Mouse (Mus musculus) embryonic facial prominence, embryonic 13.5 days (tissue): ENCODE measurements around the gene Gpr37l1. TPM values are rescaled to one million over a fixed set of nuclear protein-coding genes. Genes with fewer than 3 reads are reported as not detected.

ENCODE experiments used
- ATAC-seq: fragments of 200-750 bp; cut with Nextera tagmentation; 2 replicates; pipeline ENCODE4 v1.8.0; 2017; ENCODE audit warnings: low read depth; ENCODE audit not compliant: insufficient number of reproducible peaks, insufficient read depth, low FRiP score, low TSS enrichment
- H3K27ac ChIP-seq: fragments of 300-500 bp; sonication (generic); 2 replicates; pipeline ENCODE4 v1.5.1; 2015; ENCODE audit warnings: moderate library complexity, mild to moderate bottlenecking, inconsistent platforms
- H3K27me3 ChIP-seq: fragments of 300-500 bp; sonication (generic); 2 replicates; pipeline ENCODE4 v1.6.1; 2015; ENCODE audit warnings: mild to moderate bottlenecking, inconsistent platforms
- H3K36me3 ChIP-seq: fragments of 300-500 bp; sonication (generic); 2 replicates; pipeline ENCODE4 v1.6.1; 2015; ENCODE audit warnings: mild to moderate bottlenecking, inconsistent platforms
- H3K4me1 ChIP-seq: fragments of 300-500 bp; sonication (generic); 2 replicates; pipeline ENCODE4 v1.6.1; 2015; ENCODE audit warnings: inconsistent platforms
- H3K4me2 ChIP-seq: fragments of 300-500 bp; sonication (generic); 2 replicates; pipeline ENCODE4 v1.6.1; 2015; ENCODE audit warnings: moderate library complexity, mild to moderate bottlenecking, inconsistent platforms
- H3K4me3 ChIP-seq: fragments of 300-500 bp; sonication (generic); 2 replicates; pipeline ENCODE4 v1.5.1; 2015; ENCODE audit warnings: mild to moderate bottlenecking, inconsistent platforms
- H3K9ac ChIP-seq: fragments of 300-500 bp; sonication (generic); 2 replicates; pipeline ENCODE4 v1.6.1; 2015; ENCODE audit warnings: mild to moderate bottlenecking, inconsistent platforms
- H3K9me3 ChIP-seq: fragments of 300-500 bp; sonication (generic); 2 replicates; pipeline ENCODE4 v1.6.1; 2016; ENCODE audit warnings: inconsistent platforms
- WGBS: fragments of 180-500 bp; shearing (Covaris S2); methylation state at CpG from one replicate; pipeline ENCODE4 v1.1.7; 2015; ENCODE audit warnings: mixed read lengths; 5-methylcytosine and 5-hydroxymethylcytosine counted together
- polyA plus RNA-seq: library from polyadenylated mRNA; unstranded; fragments of >200 nt; fragmentation: Nextera tagmentation; extraction: Ambion mirVana; gene quantifications from 2 replicates; pipeline ENCODE4 v1.2.1, GENCODE M21; 2015

The Gpr37l1 gene
- not detected in 2 replicates for polyA plus RNA-seq

- 0 out of 2 replicates have a peak, but pooled peaks cover 3% of the 10 kb centered on the region for H3K4me1 ChIP-seq
- H3K27me3 ChIP-seq: no peaks in the 10 kb centered on the region
- H3K4me2 ChIP-seq: no peak within 1 kb of the TSS
- ATAC-seq: no peak
- H3K27ac ChIP-seq: no peak within 1 kb of the TSS
- no peaks in the 10 kb centered on the region for H3K9me3 ChIP-seq
- H3K36me3 ChIP-seq: no peaks in the 10 kb centered on the region
- no peak within 1 kb of the TSS for H3K9ac ChIP-seq
- 58% methylated on average over 11 of the region's 11 CpGs for WGBS
- H3K4me3 ChIP-seq: no peak within 1 kb of the TSS
Measured at GRCm38 (mm10) chr1:135167435-135167834, at the start of gene Gpr37l1. Gene Gpr37l1 (minus strand): TSS chr1:135167681.

DNA sequence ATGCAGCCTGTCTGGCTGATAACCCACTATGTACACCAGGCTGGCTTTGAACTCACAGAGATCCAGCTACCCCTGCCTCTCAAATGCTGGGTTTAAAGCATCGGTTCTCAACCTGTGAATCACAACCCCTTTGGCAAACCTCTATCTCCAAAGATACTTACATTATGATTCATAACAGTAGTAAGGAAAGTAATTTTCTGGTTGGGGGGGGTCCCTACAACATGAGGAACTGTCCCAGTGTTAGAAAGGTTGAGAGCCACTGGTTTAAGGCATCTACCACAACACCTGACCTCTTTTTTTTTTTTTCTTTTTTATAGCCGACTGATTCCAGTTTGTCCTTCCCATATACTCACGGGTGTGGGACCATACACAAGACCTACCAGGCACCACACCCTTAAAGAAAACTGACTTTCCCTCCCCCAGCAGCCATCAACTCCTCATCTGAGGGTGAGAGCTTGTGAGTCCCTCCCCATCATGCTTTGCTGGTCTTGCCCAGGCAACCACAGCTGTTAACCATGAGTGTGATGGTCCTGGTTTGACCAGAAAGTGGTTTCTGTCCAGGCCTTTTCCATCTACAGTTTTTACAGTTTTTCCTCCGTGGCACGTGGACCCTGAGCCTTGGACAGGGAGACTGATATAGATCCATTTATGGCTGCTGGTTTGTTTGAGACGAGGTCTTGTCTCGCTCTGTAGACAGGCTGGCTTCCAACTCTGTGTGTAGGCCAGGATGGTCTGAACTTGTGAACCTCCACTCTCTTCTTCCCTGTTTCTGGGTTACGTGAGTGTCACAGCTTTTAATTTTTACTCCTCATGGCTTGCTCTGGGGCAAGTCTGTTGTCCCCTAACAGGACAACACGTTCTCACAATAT lies 46.5 kb upstream of the Gpr37l1 start:
- no peak overlapping the region for H3K27ac ChIP-seq
- ATAC-seq: no peak
- H3K9me3 ChIP-seq: no peaks in the 10 kb centered on the region
- H3K4me2 ChIP-seq: no peak overlapping the region
- 89% methylated on average over 9 of the region's 9 CpGs for WGBS
- H3K4me1 ChIP-seq: peaks cover 7% of the 10 kb centered on the region
- H3K9ac ChIP-seq: no peak overlapping the region
- no peaks in the 10 kb centered on the region for H3K36me3 ChIP-seq
- no peak overlapping the region for H3K4me3 ChIP-seq
- no peaks in the 10 kb centered on the region for H3K27me3 ChIP-seq

DNA sequence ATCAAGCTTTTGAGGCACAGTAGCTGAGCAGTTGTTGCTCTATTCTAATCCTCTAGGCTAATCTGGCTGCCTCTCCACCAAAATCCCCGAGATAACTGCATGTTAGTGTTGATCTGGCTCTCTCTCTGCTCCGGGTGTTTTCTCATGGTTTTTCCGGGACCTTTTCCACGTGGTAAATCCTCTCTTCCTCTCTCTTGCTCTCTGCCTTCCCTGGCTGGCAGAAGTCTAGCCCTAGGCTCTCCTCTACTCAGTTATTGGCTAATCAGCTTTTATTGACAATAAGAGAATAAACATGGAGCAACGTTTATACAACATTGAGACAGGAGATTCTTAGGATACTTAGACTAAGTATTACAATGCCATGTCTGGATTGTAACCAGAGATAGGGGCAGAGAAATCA lies 42.9 kb upstream of the Gpr37l1 start:
- Histone ChIP-seq H3K36me3 (no peaks in the 10 kb centered on the region), H3K4me3 (no peak overlapping the region), H3K4me2 (no peak overlapping the region), H3K9me3 (no peaks in the 10 kb centered on the region), H3K4me1 (no peaks in the 10 kb centered on the region), H3K27ac (no peak overlapping the region), H3K27me3 (no peaks in the 10 kb centered on the region), H3K9ac (no peak overlapping the region)
- ATAC-seq: no peak
- WGBS: 53% methylated on average over 5 of the region's 5 CpGs

DNA sequence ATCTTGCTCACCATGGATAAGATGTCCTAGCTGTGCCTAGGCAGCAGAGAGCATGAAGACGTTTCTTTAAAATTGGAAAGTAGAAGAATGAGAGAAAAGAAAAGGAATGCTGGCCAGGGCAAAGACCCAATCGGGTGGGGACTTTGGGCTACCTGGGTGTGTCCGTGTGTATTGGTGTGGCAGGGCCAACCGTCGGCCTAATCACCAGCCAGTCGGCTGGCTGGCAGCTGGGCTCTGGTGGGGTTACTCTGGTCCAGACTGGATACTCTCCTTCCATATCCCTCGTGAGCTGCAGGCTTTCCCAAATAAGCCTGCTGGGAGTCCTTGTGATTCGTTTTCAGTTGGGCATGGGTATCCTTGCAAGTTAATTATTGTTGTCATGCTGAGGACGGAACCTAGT lies 41.2 kb upstream of the Gpr37l1 start:
- Histone ChIP-seq H3K9ac (no peak overlapping the region), H3K4me1 (peaks cover 5% of the 10 kb centered on the region), H3K9me3 (no peaks in the 10 kb centered on the region), H3K4me2 (no peak overlapping the region), H3K36me3 (no peaks in the 10 kb centered on the region), H3K27me3 (no peaks in the 10 kb centered on the region), H3K4me3 (no peak overlapping the region), H3K27ac (no peak overlapping the region)
- ATAC-seq: no peak
- WGBS: 76% methylated on average over 9 of the region's 9 CpGs

DNA sequence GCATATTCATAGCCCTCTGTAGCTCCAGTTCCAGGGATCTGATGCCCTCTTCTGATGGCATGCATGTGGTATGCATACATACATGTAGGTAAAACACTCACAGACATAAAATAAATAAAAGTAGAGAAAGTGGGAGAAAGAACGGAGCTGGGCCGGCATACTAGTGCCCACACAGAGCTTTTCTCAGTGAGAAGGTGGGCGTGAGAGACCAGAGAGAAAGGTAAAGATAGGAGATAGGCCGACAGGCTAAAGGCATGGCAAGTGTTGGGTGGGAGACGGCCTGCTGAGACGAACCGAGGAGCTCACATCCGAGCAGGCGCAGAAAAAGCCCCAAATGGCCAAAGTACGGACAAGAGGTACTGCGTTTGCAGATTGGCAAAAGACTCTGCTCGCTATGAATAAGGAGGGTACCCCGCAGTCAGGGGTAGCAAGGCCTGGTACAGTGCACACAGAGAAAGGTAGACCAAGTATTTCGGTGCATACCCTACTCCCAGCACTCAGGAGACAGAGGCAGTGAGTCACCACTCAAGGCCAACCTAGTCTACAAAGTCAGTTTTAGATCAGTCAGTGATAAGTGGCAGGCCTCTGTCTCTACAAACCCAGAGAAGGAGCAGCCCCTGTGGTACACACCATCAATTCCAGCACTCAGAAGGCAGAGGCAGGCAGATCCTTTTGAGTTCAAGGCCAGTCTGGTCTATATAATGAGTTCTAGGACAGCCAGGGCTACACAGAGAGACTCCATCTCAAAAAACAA lies 39.3 kb upstream of the Gpr37l1 start:
- H3K27me3 ChIP-seq: no peaks in the 10 kb centered on the region
- H3K9ac ChIP-seq: no peak overlapping the region
- WGBS: 92% methylated on average over 14 of the region's 14 CpGs
- no peak overlapping the region for H3K4me3 ChIP-seq
- H3K9me3 ChIP-seq: no peaks in the 10 kb centered on the region
- H3K27ac ChIP-seq: no peak overlapping the region
- H3K36me3 ChIP-seq: no peaks in the 10 kb centered on the region
- ATAC-seq: no peak
- no peak overlapping the region for H3K4me2 ChIP-seq
- peaks cover 14% of the 10 kb centered on the region for H3K4me1 ChIP-seq

GRCm38 (mm10) chr1:135205257-135205656 lies 37.8 kb upstream of the Gpr37l1 start:
- peaks cover 14% of the 10 kb centered on the region for H3K4me1 ChIP-seq
- no peaks in the 10 kb centered on the region for H3K9me3 ChIP-seq
- H3K4me3 ChIP-seq: no peak overlapping the region
- no peak overlapping the region for H3K9ac ChIP-seq
- no peaks in the 10 kb centered on the region for H3K36me3 ChIP-seq
- no peak overlapping the region for H3K4me2 ChIP-seq
- ATAC-seq: no peak
- no peak overlapping the region for H3K27ac ChIP-seq
- no peaks in the 10 kb centered on the region for H3K27me3 ChIP-seq
- WGBS: 59% methylated on average over 4 of the region's 4 CpGs

DNA sequence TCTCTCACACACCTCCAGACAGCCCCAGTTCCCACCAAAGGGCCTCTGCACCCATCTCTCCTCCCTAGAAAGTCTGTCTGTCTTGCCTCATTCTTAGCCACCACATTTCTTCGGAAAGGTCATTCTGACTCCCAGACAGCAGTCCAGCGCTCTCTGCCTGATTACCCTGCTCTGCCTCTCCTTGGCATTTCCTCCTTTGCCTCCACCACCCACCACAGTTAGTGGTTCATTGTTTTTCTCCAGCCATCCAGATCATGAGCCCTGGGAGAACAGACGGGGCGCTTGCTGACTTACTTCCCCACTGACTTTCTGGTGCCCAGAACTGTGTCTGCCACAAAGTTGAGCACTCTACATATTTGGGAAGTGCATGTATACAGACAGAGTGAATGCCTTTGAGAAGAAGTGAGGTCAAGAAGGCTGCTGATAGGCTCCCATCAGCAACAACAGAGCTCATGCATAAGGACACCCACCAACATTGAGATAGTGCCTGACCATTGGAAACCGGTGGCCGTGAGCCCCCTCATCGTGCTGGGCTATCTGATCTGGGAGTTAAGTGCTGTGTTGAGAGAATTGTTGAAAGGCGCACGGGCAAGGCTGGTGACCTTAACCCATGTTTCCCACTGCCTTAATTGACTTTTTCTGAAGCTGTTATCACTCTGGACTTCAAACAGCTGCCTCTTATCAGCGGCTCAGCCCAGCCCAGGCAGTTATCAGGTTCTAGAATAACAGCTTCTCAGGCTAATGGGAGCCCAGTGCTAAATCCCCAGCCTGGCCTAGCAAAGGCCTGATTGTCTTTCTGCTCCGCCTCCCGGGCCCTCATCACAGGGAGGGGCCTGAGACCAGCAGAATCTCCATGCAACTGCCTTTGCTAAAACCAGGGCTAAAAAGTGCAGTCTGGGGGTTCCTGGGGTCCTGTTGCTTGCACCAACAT lies 37.0 kb upstream of the Gpr37l1 start:
- H3K27ac ChIP-seq: no peak overlapping the region
- H3K4me3 ChIP-seq: no peak overlapping the region
- 41% methylated on average over 12 of the region's 12 CpGs for WGBS
- no peak overlapping the region for H3K9ac ChIP-seq
- no peak for ATAC-seq
- no peaks in the 10 kb centered on the region for H3K36me3 ChIP-seq
- no peaks in the 10 kb centered on the region for H3K27me3 ChIP-seq
- H3K4me1 ChIP-seq: peaks cover 18% of the 10 kb centered on the region
- no peak overlapping the region for H3K4me2 ChIP-seq
- H3K9me3 ChIP-seq: no peaks in the 10 kb centered on the region

GRCm38 (mm10) chr1:135200400-135200799 lies 32.9 kb upstream of the Gpr37l1 start:
- Histone ChIP-seq H3K4me3 (no peak overlapping the region), H3K27ac (no peak overlapping the region), H3K9me3 (no peaks in the 10 kb centered on the region), H3K36me3 (no peaks in the 10 kb centered on the region), H3K4me1 (peaks cover 30% of the 10 kb centered on the region), H3K4me2 (no peak overlapping the region), H3K27me3 (no peaks in the 10 kb centered on the region), H3K9ac (no peak overlapping the region)
- 77% methylated on average over 4 of the region's 4 CpGs for WGBS
- ATAC-seq: no peak

GRCm38 (mm10) chr1:135199014-135199819 lies 31.7 kb upstream of the Gpr37l1 start:
- WGBS: 4% methylated on average over 21 of the region's 21 CpGs
- Histone ChIP-seq H3K36me3 (no peaks in the 10 kb centered on the region), H3K4me2 (peak overlapping the region; percentile 56), H3K4me3 (peak overlapping the region; percentile 23), H3K9ac (peak overlapping the region; percentile 59), H3K27ac (peak overlapping the region; percentile 85), H3K27me3 (no peaks in the 10 kb centered on the region), H3K4me1 (peaks cover 25% of the 10 kb centered on the region), H3K9me3 (no peaks in the 10 kb centered on the region)
- ATAC-seq: peak; percentile 85

- no peak for ATAC-seq
- Histone ChIP-seq H3K36me3 (no peaks in the 10 kb centered on the region), H3K4me1 (peaks cover 22% of the 10 kb centered on the region), H3K9me3 (no peaks in the 10 kb centered on the region), H3K9ac (no peak overlapping the region), H3K4me3 (no peak overlapping the region), H3K4me2 (peak overlapping the region; percentile 56; the same call in 1 of the 2 replicates), H3K27ac (peak overlapping the region; percentile 85), H3K27me3 (no peaks in the 10 kb centered on the region)
- WGBS: 34% methylated on average over 5 of the region's 5 CpGs
Measured at GRCm38 (mm10) chr1:135198412-135198811, 30.9 kb upstream of the Gpr37l1 start.
